Mouse (Mus musculus): ENCODE measurements around the gene Ubxn11.

- TF ChIP-seq CTCF (IDR thresholded peaks at IDR 0.05; ENCODE audit: extremely low read depth, insufficient read depth, insufficient read length, insufficient replicate concordance) (no peak), POLR2A (IDR thresholded peaks at IDR 0.05; ENCODE audit: low read depth, low read length) (no peak)
Observed at GRCm38 (mm10) chr4:134122281-134122680, 19.9 kb downstream of the Ubxn11 start.

All from spleen, adult 2 months (tissue).